8 mouse cellular contexts compared by ENCODE assay signal in genomic region chr3:56182371-56183158, GRCm38 (mm10). TPM values are rescaled to one million over a fixed set of nuclear protein-coding genes. Genes with fewer than 3 reads are reported as not detected.
A peak's percentile ranks its signal among the peaks of the same experiment; 100 is the strongest.
DNase-seq lines count a peak whose midpoint lies in the region; ATAC-seq lines count a peak whose summit lies in the region.

No protein-coding gene starts in this region.

- under 1% methylated on average over 61 of the region's 61 CpGs for WGBS in heart, embryonic 12.5 days
- 2% methylated on average over 44 of the region's 61 CpGs for WGBS in lung, embryonic 15.5 days

- H3K9me3 ChIP-seq in heart, embryonic 12.5 days (replicated peaks), result no peaks in the 10 kb centered on the region
- H3K9me3 ChIP-seq in lung, embryonic 15.5 days, result no peaks in the 10 kb centered on the region

- peak; percentile 67 for ATAC-seq in heart, embryonic 12.5 days (ENCODE audit: insufficient number of reproducible peaks, low FRiP score)
- ATAC-seq in lung, embryonic 15.5 days (ENCODE audit: borderline replicate concordance, extremely low read depth, low FRiP score, low TSS enrichment), result peak; percentile 64
- ATAC-seq in activated CD4-positive, CD25-positive, alpha-beta regulatory T cell, adult 4 months, result no peak

- peak overlapping the region; percentile 91 for H3K27ac ChIP-seq in heart, embryonic 12.5 days (ENCODE audit: poor library complexity, severe bottlenecking)
- H3K27ac ChIP-seq in lung, embryonic 15.5 days, result peak overlapping the region; percentile 86

- DNase-seq in thymus, postnatal 0 days (ENCODE audit: low spot score), result peak; percentile 9
- no peak for DNase-seq in thymus, adult 18-20 months
- DNase-seq in cerebellum, postnatal 36 days, result peak; percentile 44 to 45
- DNase-seq in layer of hippocampus, adult 18-20 months (ENCODE audit: low spot score in 2 of 2), result peak; percentile 23 to 36
- DNase-seq in right cerebral cortex, postnatal 14 days, result peak; percentile 33

- peak overlapping the region; percentile 98 for H3K4me2 ChIP-seq in heart, embryonic 12.5 days
- peak overlapping the region; percentile 97 for H3K4me2 ChIP-seq in lung, embryonic 15.5 days

- H3K4me1 ChIP-seq in heart, embryonic 12.5 days (replicated peaks), result peaks cover 13% of the 10 kb centered on the region
- H3K4me1 ChIP-seq in lung, embryonic 15.5 days, result peaks cover 17% of the 10 kb centered on the region

- H3K36me3 ChIP-seq in heart, embryonic 12.5 days, result no peaks in the 10 kb centered on the region
- H3K36me3 ChIP-seq in lung, embryonic 15.5 days, result no peaks in the 10 kb centered on the region

- H3K4me3 ChIP-seq in heart, embryonic 12.5 days, result peak overlapping the region; percentile 98
- H3K4me3 ChIP-seq in lung, embryonic 15.5 days, result peak overlapping the region; percentile 98

- H3K9ac ChIP-seq in heart, embryonic 12.5 days, result peak overlapping the region; percentile 96
- peak overlapping the region; percentile 86 for H3K9ac ChIP-seq in lung, embryonic 15.5 days

- H3K27me3 ChIP-seq in heart, embryonic 12.5 days (replicated peaks), result no peaks in the 10 kb centered on the region
- no peaks in the 10 kb centered on the region for H3K27me3 ChIP-seq in lung, embryonic 15.5 days

RNA-seq across cellular contexts. Expression of gene Nbea, which starts 0.9 kb away (rescaled TPM):
- 2.6 and 3.5 TPM in 2 replicates for polyA plus RNA-seq in thymus, postnatal 0 days (2015; fragmentation: Nextera tagmentation; extraction: Ambion mirVana)
- 10.8 and 12.9 TPM in 2 replicates for polyA plus RNA-seq in heart, embryonic 12.5 days (2016; fragmentation: Nextera tagmentation; extraction: Ambion mirVana)
- total RNA-seq in layer of hippocampus, adult 18-20 months (2021), result 100 to 1,000 TPM; 193 to 205 TPM
- polyA plus RNA-seq in lung, embryonic 15.5 days (2015; fragmentation: Nextera tagmentation; extraction: Ambion mirVana), result 5.2 and 6.0 TPM in 2 replicates
- under 1 TPM; 0.15 to 0.24 TPM for polyA plus RNA-seq in activated CD4-positive, CD25-positive, alpha-beta regulatory T cell, adult 4 months (2017; shearing (Covaris generic))

Comparison
In these comparisons a context has a peak if more than half of its experiments do, and no peak if none do; other contexts are left out.
1. DNase-seq: peak in thymus, postnatal 0 days (single experiment), cerebellum, postnatal 36 days (2 of 2), layer of hippocampus, adult 18-20 months (2 of 2) and right cerebral cortex, postnatal 14 days (single experiment); none in thymus, adult 18-20 months (0 of 2).